Mouse (Mus musculus): ENCODE measurements around the gene Ugt1a10.

Gene Ugt1a10

DNA sequence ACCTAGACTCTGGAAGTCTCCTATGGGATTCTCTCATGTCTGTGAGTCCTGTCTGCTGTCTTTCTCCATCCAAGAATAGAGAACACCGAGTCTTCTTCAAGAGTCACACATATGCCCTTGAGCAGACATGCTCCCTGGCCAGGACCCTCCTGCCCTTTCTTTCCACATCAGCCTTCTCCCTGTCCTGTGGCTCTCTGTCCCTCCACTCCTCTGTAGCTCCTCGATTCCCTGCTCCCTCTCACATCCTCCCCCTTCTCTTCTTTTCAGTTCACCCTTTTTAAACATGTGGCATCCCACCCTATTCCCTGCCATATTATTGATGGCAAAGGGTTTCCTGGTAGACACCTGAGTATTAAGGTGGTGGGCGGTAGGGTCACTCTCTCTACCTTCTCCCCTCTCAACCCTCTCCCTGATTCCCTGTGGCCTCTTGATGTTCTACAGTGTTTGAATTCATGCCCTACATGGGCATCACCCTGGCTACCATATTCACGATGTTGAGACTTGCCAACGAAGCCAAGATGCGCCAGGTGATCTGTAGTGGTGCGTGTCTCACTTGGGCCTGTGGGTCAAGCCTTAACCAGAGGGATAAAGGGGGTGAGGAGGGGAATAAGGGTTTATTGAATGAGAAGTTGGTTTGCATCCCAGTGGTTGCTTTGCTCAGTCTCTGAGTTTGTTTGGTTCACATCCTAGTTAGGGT lies 176.8 kb downstream of the Ugt1a10 start:
- DNase-seq (ENCODE audit: low spot score) = no peak

DNA sequence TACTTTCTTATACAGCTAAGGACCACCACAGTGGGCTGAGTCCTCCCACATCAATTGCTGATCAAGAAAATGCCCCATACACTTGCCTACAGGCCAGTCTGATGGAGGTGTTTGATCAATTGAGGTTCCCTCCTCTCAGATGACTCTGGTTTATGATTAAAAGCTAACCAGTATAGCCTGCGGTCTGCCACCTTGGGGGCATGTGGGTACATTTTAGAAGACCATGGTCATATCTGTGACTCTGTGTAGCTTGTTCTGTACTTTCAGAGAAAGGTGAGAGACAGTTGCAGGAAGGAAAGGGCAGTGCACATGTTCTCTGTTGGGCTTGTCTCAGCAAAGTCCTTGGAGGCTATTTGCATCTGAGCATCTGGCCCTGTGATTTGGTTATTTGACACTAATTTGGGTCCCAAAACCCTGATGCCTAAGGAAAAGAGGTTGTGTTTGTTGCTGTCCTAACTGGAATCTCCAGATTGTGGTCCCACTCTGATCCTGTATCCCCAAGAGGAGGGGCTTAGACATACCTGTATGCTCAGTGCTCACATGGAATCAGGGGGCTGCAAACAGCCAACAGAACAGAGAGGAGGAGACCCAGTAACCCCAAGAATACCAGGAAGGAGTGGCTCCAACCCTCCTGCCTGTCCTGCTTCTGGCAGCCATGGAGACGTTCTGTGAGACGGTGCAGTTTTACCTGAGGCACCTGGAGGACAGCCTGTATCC lies 177.6 kb downstream of the Ugt1a10 start:
- no peak for DNase-seq (ENCODE audit: low spot score)

GRCm38 (mm10) chr1:88233421-88234247 lies 178.4 kb downstream of the Ugt1a10 start:
- DNase-seq (ENCODE audit: low spot score) = no peak

DNA sequence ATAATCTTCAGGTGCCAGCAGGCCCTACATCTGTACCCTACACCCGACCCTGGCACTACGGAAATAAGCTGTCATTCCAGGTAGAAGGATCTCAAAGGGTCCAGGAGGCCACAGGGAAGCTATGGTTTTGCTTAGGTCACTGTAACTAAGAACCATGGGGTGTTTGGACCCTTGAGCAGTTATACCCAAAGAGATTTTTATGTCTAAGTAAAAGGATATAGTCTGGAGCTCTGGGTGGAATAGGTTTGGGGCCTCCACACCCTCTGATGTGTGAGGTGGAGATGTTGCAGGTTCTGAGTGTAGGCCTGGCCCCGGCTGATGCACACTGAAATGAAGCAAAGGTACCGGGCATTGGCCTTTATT lies 179.0 kb downstream of the Ugt1a10 start:
- no peak for DNase-seq (ENCODE audit: low spot score)

GRCm38 (mm10) chr1:88234646-88235045 lies 179.5 kb downstream of the Ugt1a10 start:
- DNase-seq (ENCODE audit: low spot score) = no peak

DNA sequence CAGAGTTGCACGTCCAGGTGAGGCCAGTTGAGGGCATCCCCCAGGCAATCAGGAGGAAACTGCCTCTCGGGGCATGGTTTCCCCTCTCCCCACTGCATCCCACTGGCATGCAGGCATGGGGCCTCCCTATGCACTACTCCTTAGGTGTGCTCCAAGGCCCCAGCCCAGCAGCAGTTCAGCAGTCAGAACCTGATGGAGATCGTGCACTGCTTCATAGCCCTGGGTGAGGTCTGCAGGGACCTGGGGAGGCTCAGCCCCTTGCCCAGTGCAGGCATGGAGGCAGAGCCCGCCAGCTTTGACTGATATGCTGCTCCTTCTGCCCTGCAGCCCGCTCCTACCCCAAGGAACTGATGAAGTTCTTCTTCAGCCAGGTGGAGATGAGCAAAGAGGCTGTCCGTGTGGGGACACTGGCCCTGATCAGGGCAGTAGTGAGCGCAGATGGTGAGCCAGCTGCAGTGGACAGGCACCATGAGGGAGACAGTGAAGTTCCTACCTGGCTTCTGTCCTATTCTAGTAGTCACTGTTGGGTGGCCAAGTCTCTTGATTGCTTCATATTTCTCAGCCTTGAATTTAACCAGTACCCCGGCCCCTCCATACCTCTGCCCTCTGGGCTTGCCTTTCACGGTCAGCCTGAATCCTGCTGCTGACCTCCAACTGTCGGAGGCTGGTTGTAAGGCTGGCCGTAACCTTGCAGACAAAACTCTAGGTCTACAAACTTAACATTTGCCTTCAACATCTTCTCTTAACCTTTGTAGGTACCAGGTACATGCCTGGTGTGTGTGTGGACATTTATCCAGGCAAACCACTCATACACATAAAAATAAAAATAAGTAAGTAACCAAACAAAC lies 180.1 kb downstream of the Ugt1a10 start:
- no peak for DNase-seq (ENCODE audit: low spot score)

GRCm38 (mm10) chr1:88235894-88236415 lies 180.8 kb downstream of the Ugt1a10 start:
- DNase-seq (ENCODE audit: low spot score) = no peak

- DNase-seq (ENCODE audit: low spot score) = no peak
Observed at GRCm38 (mm10) chr1:88237311-88237710, 182.1 kb downstream of the Ugt1a10 start.

- DNase-seq (ENCODE audit: low spot score) = no peak
Observed at GRCm38 (mm10) chr1:88238771-88239170, 183.6 kb downstream of the Ugt1a10 start.

- no peak for DNase-seq (ENCODE audit: low spot score)
Observed at GRCm38 (mm10) chr1:88240072-88240471, 184.9 kb downstream of the Ugt1a10 start.

- DNase-seq (ENCODE audit: low spot score) = no peak
Observed at GRCm38 (mm10) chr1:88240579-88240978, 185.4 kb downstream of the Ugt1a10 start.

DNA sequence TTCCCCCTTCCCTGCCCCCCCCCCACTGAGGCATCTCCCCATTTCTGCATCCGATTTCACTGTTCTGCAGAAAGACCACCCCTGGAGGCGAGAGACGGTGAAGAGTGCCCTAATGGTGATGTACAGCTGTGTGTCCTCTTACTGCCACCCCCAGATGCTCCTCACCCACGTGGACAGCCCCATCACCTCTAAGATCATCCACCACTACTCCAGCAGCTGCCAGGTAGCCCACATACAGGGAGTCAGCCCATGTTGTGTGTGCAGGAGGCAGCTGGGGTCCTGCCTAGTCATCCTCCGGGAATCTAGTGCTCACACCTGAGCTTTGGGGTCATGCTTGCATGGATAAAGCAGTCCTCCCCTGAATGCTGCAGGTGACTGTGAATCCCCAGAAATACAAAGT lies 188.7 kb downstream of the Ugt1a10 start:
- DNase-seq (ENCODE audit: low spot score) = no peak

GRCm38 (mm10) chr1:88245881-88246280 lies 190.7 kb downstream of the Ugt1a10 start:
- DNase-seq (ENCODE audit: low spot score) = no peak

DNA sequence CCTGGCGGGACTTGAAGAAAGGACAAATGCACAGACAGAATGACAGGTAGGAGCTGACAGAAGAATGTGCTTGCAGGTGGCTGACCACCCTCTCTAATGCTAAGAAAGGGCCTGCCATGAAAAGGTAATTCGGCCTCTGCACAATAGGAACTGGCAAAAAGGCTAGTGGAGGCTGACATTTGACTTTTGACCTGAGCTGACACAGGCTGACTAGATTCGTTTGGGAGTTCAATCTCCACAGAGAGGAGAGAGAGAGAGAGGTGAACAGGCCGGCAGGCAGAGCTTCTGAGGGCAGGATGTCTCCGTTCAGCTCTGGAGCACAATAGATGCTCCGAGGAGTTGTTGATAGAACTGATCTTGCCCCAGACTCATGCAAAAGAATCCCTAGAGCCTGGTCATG lies 191.2 kb downstream of the Ugt1a10 start:
- DNase-seq (ENCODE audit: low spot score) = no peak

- DNase-seq (ENCODE audit: low spot score) = no peak
Observed at GRCm38 (mm10) chr1:88247660-88248059, 192.5 kb downstream of the Ugt1a10 start.

- no peak for DNase-seq (ENCODE audit: low spot score)
Observed at GRCm38 (mm10) chr1:88248658-88249057, 193.5 kb downstream of the Ugt1a10 start.

DNA sequence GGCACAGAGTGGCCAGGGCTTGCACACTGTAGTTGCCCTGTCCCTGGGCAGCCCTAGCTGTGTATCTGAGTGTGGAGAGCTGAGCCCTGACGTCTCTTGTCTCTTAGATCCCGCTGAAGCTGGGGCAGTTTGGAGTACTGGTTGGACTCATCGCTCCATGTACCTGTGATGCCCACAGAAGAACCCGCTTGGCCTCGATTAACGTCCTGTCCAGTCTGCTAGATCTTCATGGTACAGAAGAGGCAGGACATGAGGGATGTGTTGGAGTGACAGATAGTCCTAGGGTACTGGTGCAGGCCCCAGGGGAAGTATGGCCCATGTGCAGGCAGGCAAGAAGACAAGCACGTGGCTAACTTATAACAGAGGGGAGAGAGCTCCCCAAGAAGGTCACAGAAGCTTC lies 194.4 kb downstream of the Ugt1a10 start:
- DNase-seq (ENCODE audit: low spot score) = no peak

DNA sequence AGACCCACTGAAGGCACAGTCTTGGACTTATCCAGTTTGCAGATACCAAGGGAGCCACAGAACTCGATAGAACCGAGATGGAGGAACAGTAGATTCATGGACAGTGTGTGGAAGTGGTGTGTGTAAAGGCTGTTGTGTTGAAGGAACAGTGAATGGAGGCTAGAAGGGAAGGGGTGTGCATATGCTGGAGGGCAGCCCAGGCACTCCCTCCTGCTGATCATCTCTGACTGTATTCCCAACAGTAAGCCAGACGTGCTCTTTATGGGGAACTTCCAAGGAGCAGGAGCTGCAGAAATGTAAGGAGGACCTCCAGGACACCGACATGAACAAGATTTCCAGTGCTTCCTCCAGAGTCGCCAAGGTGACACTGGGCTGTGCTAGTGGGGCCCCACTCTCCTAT lies 194.8 kb downstream of the Ugt1a10 start:
- DNase-seq (ENCODE audit: low spot score) = no peak

DNA sequence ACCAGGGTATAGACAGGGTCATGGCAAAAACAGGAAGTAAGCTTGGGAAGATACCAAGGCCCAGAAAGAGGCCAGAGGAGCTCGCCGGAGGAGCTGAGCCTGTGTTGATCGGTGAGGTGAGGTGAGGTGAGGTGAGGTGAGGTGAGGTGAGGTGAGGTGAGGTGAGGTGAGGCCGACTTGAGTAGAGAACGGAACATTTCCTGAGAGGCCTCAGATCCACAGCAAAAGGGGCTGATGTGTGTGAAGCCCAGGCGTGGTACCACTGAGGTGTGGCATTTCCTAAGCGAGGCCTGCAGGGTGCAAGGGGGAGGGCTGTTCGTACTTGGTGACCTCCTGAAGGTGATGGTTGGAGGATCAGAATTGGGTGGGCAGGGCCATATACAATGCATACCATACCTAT lies 197.9 kb downstream of the Ugt1a10 start:
- DNase-seq (ENCODE audit: low spot score) = no peak

DNA sequence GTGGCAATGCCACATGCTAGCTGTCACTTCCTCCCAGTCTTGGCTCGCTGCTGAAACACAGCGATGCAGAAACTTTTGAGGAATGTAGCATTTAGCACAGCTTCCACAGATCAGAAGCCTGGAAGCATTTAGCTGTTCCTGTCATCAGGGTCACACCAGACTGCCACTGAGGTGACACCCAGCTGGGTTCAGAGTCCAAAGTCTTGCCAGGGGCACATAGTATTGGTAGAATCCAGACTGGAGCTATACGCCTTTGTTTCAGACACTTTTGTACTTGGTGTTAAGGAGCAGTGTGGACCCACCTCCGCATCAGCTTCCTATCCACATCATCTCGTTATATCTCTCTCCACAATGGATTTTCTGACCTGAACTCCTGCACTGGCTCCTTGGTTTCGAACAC lies 198.4 kb downstream of the Ugt1a10 start:
- DNase-seq (ENCODE audit: low spot score) = no peak

GRCm38 (mm10) chr1:88254793-88255465 lies 199.7 kb downstream of the Ugt1a10 start:
- no peak for DNase-seq (ENCODE audit: low spot score)

All from ovary, postnatal 10 days (tissue).